Mouse (Mus musculus) C2C12 (cell line): Measurements from ENCODE around the gene A630076J17Rik.

Source experiments
- CEBPB ChIP-seq: IDR thresholded peaks from one replicate; pipeline ENCODE4 v1.6.1; 2011; ENCODE audit warnings: low read depth, mild to moderate bottlenecking, control low read depth, moderate library complexity
- CTCF ChIP-seq: IDR thresholded peaks from one replicate; pipeline ENCODE4 v1.5.1; 2011; ENCODE audit not compliant: control insufficient read depth, insufficient read depth, insufficient read length
- FOSL1 ChIP-seq: IDR thresholded peaks from one replicate; pipeline ENCODE4 v1.8.0; 2011; ENCODE audit warnings: mild to moderate bottlenecking, low read length; ENCODE audit not compliant: poor library complexity, insufficient read depth, severe bottlenecking
- MAX ChIP-seq: IDR thresholded peaks from one replicate; pipeline ENCODE4 v1.6.1; 2011; ENCODE audit warnings: mild to moderate bottlenecking, control low read depth
- MYOD1 ChIP-seq: IDR thresholded peaks from one replicate; pipeline ENCODE4 v1.6.1; 2011; ENCODE audit warnings: low read depth; ENCODE audit not compliant: control insufficient read depth, insufficient read length
- MYOG ChIP-seq: IDR thresholded peaks from one replicate; pipeline ENCODE4 v1.6.1; 2011; ENCODE audit not compliant: control insufficient read depth, insufficient read length; ENCODE audit errors: extremely low read depth
- USF1 ChIP-seq: IDR thresholded peaks from one replicate; pipeline ENCODE4 v1.6.1; 2011; ENCODE audit warnings: low read depth, mild to moderate bottlenecking, control low read depth, moderate library complexity

- TF ChIP-seq CTCF (no peak), USF1 (no peak), MYOD1 (no peak), CEBPB (no peak), MAX (no peak), MYOG (no peak), FOSL1 (no peak)
These were observed 26.0 kb upstream of the A630076J17Rik start for GRCm38 (mm10) chr3:107204413-107204812.
